Mouse (Mus musculus) stomach, postnatal 0 days (tissue): ENCODE measurements at regions not wholly inside any gene's neighbourhood (a gene's known extent, or its start where the extent isn't known, plus 50 kb on each side); places are given as distances from the start of the nearest gene placed in this dataset.

Experiments used
- ATAC-seq: fragments of 200-750 bp; cut with Nextera tagmentation; 2 replicates; pipeline ENCODE4 v1.8.0; 2017; ENCODE audit not compliant: low FRiP score, low TSS enrichment
- DNase-seq: peaks from one replicate; pipeline ENCODE4 v3.0.0-alpha.2; 2016; ENCODE audit warnings: low spot score
- H3K27ac ChIP-seq: fragments of 300-500 bp; sonication (generic); replicated peaks from 2 replicates; pipeline ENCODE4 v1.5.1; 2014; ENCODE audit warnings: mild to moderate bottlenecking, control low read depth
- H3K27me3 ChIP-seq: fragments of 300-500 bp; sonication (generic); 2 replicates; pipeline ENCODE4 v1.6.1; 2014; ENCODE audit warnings: low read length; ENCODE audit not compliant: control insufficient read depth, insufficient read depth
- H3K36me3 ChIP-seq: fragments of 300-500 bp; sonication (generic); 2 replicates; pipeline ENCODE4 v1.6.1; 2014; ENCODE audit warnings: low read length, mixed read lengths; ENCODE audit not compliant: control insufficient read depth, insufficient read depth
- H3K4me1 ChIP-seq: fragments of 300-500 bp; sonication (generic); replicated peaks from 2 replicates; pipeline ENCODE4 v1.6.1; 2014; ENCODE audit warnings: antibody characterized with exemption; ENCODE audit not compliant: control insufficient read depth, insufficient read depth
- H3K4me2 ChIP-seq: fragments of 300-500 bp; sonication (generic); replicated peaks from 2 replicates; pipeline ENCODE4 v1.6.1; 2014; ENCODE audit warnings: low read depth, mild to moderate bottlenecking, control low read depth, moderate library complexity
- H3K4me3 ChIP-seq: fragments of 300-500 bp; sonication (generic); 2 replicates; pipeline ENCODE4 v1.5.1; 2014; ENCODE audit warnings: low read depth, low read length, control low read depth
- H3K9ac ChIP-seq: fragments of 300-500 bp; sonication (generic); 2 replicates; pipeline ENCODE4 v1.6.1; 2014; ENCODE audit warnings: mild to moderate bottlenecking, low read length, control low read depth, mixed read lengths
- H3K9me3 ChIP-seq: fragments of 300-500 bp; sonication (generic); 2 replicates; pipeline ENCODE4 v1.6.1; 2016; ENCODE audit warnings: low read length; ENCODE audit not compliant: control insufficient read depth
- CTCF ChIP-seq: IDR thresholded peaks from 2 replicates; pipeline ENCODE4 v1.5.1; 2016; ENCODE audit warnings: antibody characterized with exemption, low read depth, mild to moderate bottlenecking, moderate library complexity
- EP300 ChIP-seq: optimal IDR thresholded peaks from 2 replicates; pipeline ENCODE3; 2016; ENCODE audit warnings: antibody characterized with exemption
- WGBS: fragments of 180-500 bp; shearing (Covaris S2); extraction: QIAGEN DNeasy Blood & Tissue Kit; methylation state at CpG from one replicate; pipeline ENCODE4 v1.1.7; 2014; 5-methylcytosine and 5-hydroxymethylcytosine counted together

DNA sequence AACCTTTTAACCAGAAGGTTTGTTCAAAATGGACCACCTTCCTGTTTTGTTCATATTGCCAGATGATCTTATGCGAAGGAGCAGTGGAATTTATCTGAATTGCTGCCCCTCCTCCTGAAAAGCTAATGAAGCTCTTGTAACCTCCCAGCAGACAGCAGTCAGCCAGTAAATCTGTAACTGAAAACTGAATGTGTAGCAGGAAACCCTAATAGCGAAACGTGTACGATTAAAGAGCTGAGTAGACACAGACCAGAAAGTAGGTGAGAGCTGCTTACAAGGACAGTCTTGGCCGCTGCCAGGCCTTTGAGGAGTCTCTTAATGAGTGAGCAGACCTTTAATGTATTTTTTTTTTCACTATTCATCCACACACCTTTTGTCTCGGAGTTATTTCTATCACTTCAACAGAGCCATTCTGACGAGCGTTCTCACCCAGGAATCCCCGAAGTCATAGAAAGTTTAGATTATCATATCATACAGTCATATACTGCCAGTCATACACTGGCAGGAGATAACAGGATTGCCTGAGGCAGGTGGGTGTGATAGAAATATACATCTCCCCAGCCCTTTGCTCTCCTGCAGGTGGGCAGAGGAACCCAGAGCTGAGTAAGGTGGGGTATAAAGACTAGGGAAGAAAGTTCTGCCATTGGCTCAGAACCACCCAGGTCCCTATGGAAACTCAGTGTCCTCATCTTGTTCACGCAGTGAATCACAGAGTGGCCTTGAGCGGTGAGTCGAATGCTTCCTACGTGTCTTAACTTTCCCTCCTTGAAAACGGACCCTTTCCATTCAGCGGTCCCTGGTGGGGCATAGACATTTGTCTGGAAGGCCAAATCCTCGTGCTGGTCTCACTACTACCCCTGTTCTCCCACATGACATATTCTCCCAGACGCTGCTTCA lies 72.4 kb upstream of the Prep start:
- TF ChIP-seq EP300 (no peak), CTCF (no peak)
- Histone ChIP-seq H3K4me2 (no peak overlapping the region), H3K27ac (no peak overlapping the region), H3K27me3 (no peaks in the 10 kb centered on the region), H3K4me1 (no peaks in the 10 kb centered on the region), H3K9me3 (no peaks in the 10 kb centered on the region), H3K9ac (no peak overlapping the region), H3K36me3 (no peaks in the 10 kb centered on the region), H3K4me3 (no peak overlapping the region)
- DNase-seq (no peak), ATAC-seq (no peak)
- 84% methylated on average over 17 of the region's 17 CpGs for WGBS

- H3K9ac ChIP-seq, result no peak overlapping the region
- DNase-seq (no peak), ATAC-seq (no peak)
- no peaks in the 10 kb centered on the region for H3K4me1 ChIP-seq
- WGBS, result 57% methylated on average over 10 of the region's 10 CpGs
- no peak overlapping the region for H3K27ac ChIP-seq
- H3K9me3 ChIP-seq, result no peaks in the 10 kb centered on the region
- H3K4me2 ChIP-seq, result no peak overlapping the region
- no peaks in the 10 kb centered on the region for H3K36me3 ChIP-seq
- no peaks in the 10 kb centered on the region for H3K27me3 ChIP-seq
- no peak overlapping the region for H3K4me3 ChIP-seq
- TF ChIP-seq EP300 (no peak), CTCF (no peak)
Observed at GRCm38 (mm10) chr10:44993470-44994260, 73.3 kb upstream of the Prep start.

GRCm38 (mm10) chr10:44989539-44989938 lies 77.5 kb upstream of the Prep start:
- DNase-seq (no peak), ATAC-seq (no peak)
- Histone ChIP-seq H3K4me2 (no peak overlapping the region), H3K4me3 (no peak overlapping the region), H3K36me3 (no peaks in the 10 kb centered on the region), H3K9ac (no peak overlapping the region), H3K27ac (no peak overlapping the region), H3K27me3 (no peaks in the 10 kb centered on the region), H3K9me3 (no peaks in the 10 kb centered on the region), H3K4me1 (no peaks in the 10 kb centered on the region)
- TF ChIP-seq CTCF (no peak), EP300 (no peak)
- WGBS, result 72% methylated on average over 6 of the region's 6 CpGs

- WGBS, result 74% methylated on average over 8 of the region's 8 CpGs
- H3K4me3 ChIP-seq, result no peak overlapping the region
Observed at GRCm38 (mm10) chr10:44988756-44989155, 78.2 kb upstream of the Prep start.

GRCm38 (mm10) chr10:44987615-44988014 lies 79.4 kb upstream of the Prep start:
- ATAC-seq (no peak), DNase-seq (no peak)
- Histone ChIP-seq H3K9ac (no peak overlapping the region), H3K27ac (no peak overlapping the region), H3K27me3 (no peaks in the 10 kb centered on the region), H3K9me3 (no peaks in the 10 kb centered on the region), H3K4me2 (no peak overlapping the region), H3K36me3 (no peaks in the 10 kb centered on the region), H3K4me1 (no peaks in the 10 kb centered on the region), H3K4me3 (no peak overlapping the region)
- WGBS, result 61% methylated on average over 4 of the region's 4 CpGs
- TF ChIP-seq CTCF (no peak), EP300 (no peak)

More at GRCm38 (mm10) chr10:44988756-44989155, 78.2 kb upstream of the Prep start:
- DNase-seq, result no peak
- H3K36me3 ChIP-seq, result no peaks in the 10 kb centered on the region
- H3K9ac ChIP-seq, result no peak overlapping the region
- no peaks in the 10 kb centered on the region for H3K9me3 ChIP-seq
- no peak overlapping the region for H3K27ac ChIP-seq
- no peaks in the 10 kb centered on the region for H3K27me3 ChIP-seq
- no peaks in the 10 kb centered on the region for H3K4me1 ChIP-seq
- no peak overlapping the region for H3K4me2 ChIP-seq
- ATAC-seq, result no peak
- TF ChIP-seq EP300 (no peak), CTCF (no peak)

DNA sequence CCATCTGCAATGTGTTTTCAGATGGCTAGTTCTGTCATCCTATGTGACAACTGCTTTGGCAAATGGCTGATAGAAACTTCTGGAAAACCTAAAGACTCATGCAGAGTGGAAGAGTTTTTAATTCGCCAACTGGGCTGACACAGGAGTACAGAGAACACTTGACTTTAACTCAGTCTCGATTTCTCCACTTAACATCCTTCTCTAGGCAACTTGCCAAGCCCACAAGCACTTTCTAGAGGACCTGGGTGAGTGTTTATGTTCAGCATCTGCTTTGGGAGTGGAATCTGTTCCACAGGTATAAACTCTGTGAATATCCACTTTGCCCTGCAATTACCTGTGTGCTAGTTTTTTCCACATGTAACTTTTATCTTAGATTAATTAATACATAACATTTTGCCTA lies 85.1 kb upstream of the Prep start:
- 32% methylated on average over 2 of the region's 2 CpGs for WGBS

More for the DNA sequence above, 85.1 kb upstream of the Prep start:
- Histone ChIP-seq H3K9ac (no peak overlapping the region), H3K27ac (no peak overlapping the region), H3K4me2 (no peak overlapping the region), H3K4me1 (no peaks in the 10 kb centered on the region), H3K27me3 (no peaks in the 10 kb centered on the region), H3K9me3 (no peaks in the 10 kb centered on the region), H3K4me3 (no peak overlapping the region), H3K36me3 (no peaks in the 10 kb centered on the region)
- TF ChIP-seq EP300, result no peak
- TF ChIP-seq CTCF, result no peak
- ATAC-seq (no peak), DNase-seq (no peak)
